Mouse (Mus musculus) right cerebral cortex, postnatal 4 days (tissue): ENCODE results near the gene Hrk.

Experiments
- DNase-seq: peaks from one replicate; pipeline ENCODE4 v3.0.0-alpha.2; 2022

The Hrk gene

GRCm38 (mm10) chr5:118230071-118230611 lies 65.7 kb downstream of the Hrk start:
- no peak for DNase-seq

GRCm38 (mm10) chr5:118236891-118237290 lies 72.4 kb downstream of the Hrk start:
- DNase-seq: no peak
